Mouse (Mus musculus): ENCODE data around the gene Fgfr2. TPM values are rescaled to one million over a fixed set of nuclear protein-coding genes. Genes with fewer than 3 reads are reported as not detected.

The Fgfr2 gene
- total RNA-seq, 1 experiment, result 37.5 TPM

DNA sequence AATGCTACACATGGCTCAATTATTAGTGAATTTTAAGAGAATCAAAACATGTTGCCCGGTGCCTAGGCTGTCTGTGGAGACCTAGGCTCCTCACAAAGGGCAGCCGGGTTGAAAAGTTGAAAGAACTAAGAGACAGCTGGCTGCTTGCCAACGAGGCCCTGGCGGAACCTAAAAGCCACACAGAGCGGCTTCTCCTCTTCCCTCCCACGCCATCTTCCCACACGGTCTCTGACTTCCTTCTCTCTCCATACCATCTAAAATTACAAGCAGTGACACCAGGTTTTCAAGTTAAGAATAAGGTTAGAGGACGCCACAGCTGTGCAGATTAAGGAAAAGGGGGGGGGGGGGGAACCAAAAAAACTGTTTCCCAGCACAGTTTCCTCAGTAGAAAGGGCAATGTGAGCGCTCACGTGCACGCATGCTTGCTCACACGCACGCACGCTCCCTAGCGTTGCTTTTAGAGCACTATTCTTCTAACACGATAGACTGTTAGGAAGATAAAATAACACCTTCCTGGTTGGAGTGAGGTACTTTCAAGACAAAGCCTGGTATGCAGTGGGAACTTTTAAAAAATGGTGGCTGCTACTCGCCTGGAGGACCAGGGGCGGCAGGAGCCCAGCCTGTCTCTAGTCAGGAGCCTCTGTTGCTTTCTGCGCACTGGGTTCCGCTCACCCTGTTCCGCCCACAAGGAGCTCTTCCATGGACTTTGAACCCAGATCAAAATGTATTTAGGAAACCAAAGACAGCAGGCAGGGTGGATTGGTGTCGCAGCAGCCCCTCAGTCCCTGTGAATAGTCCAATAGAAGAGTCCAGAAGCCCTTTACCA lies 2491.4 kb downstream of the Fgfr2 start:
- Histone ChIP-seq H3K27ac (ENCODE audit: insufficient read depth, low read depth, low read length, poor library complexity, severe bottlenecking) (no peak overlapping the region), H3K9me3 (ENCODE audit: control insufficient read depth, insufficient read depth, low read depth, low read length) (no peaks in the 10 kb centered on the region), H3K36me3 (ENCODE audit: control insufficient read depth, insufficient read depth, low read length, poor library complexity, severe bottlenecking) (no peaks in the 10 kb centered on the region), H3K4me1 (ENCODE audit: control insufficient read depth in 2 of 2, insufficient read depth in 2 of 2, low read length in 2 of 2, poor library complexity in 1 of 2) (peaks cover 3 to 4% of the 10 kb centered on the region in 2 experiments; a peak in 2 of 4 replicates), H3K4me3 (ENCODE audit: insufficient read depth in 1 of 2, low read depth in 1 of 2, low read length in 2 of 2, poor library complexity in 1 of 2, severe bottlenecking in 1 of 2) (0 out of 4 replicates have a peak overlapping the region, but pooled peaks of 1 of the 2 experiments have one; percentile 9), H3K9ac (ENCODE audit: insufficient read depth, low read depth, low read length, poor library complexity, severe bottlenecking) (peak overlapping the region; percentile 16; the same call in 1 of the 2 replicates)
- in situ Hi-C loops (cut with MboI; ENCODE audit: low sequenced_read_pairs in 2 of 2, unreplicated experiment in 2 of 2), result no loop called here
- no peak for DNase-seq (ENCODE audit: low read depth, low spot score)
- no peak for TF ChIP-seq CHD2 (IDR thresholded peaks at IDR 0.05; ENCODE audit: low read depth, low read length)

DNA sequence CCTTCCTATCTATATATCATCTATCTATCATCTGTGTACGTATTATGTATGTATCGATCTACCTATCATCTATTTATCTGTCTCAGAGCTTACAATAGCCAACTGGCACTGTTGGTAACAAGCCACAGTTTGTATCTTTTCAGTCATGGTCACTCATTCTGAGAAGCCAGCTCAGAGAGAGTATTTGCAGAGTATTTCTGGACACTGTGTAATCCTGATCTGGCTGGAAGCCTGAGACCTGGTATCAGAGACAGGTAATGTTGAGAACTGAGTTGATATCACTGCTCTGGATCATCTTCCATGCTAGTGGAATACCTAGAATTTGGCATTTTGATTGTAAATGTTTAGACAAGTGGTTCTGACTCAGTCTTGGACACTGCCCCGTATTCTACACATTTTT lies 2492.2 kb downstream of the Fgfr2 start:
- Histone ChIP-seq H3K27ac (ENCODE audit: insufficient read depth, low read depth, low read length, poor library complexity, severe bottlenecking) (no peak overlapping the region), H3K4me1 (ENCODE audit: control insufficient read depth in 2 of 2, insufficient read depth in 2 of 2, low read length in 2 of 2, poor library complexity in 1 of 2) (peaks cover 3 to 4% of the 10 kb centered on the region in 2 experiments; a peak in 2 of 4 replicates), H3K9me3 (ENCODE audit: control insufficient read depth, insufficient read depth, low read depth, low read length) (no peaks in the 10 kb centered on the region), H3K36me3 (ENCODE audit: control insufficient read depth, insufficient read depth, low read length, poor library complexity, severe bottlenecking) (no peaks in the 10 kb centered on the region), H3K4me3 (ENCODE audit: insufficient read depth in 1 of 2, low read depth in 1 of 2, low read length in 2 of 2, poor library complexity in 1 of 2, severe bottlenecking in 1 of 2) (no peak overlapping the region), H3K9ac (ENCODE audit: insufficient read depth, low read depth, low read length, poor library complexity, severe bottlenecking) (no peak overlapping the region)
- TF ChIP-seq ZC3H11A (IDR thresholded peaks at IDR 0.05; ENCODE audit: borderline replicate concordance, low read depth, low read length) (no peak), ZNF384 (IDR thresholded peaks at IDR 0.05; ENCODE audit: low read depth, low read length) (no peak), HCFC1 (IDR thresholded peaks at IDR 0.05; ENCODE audit: borderline replicate concordance, insufficient read depth, low read length) (no peak), CHD2 (IDR thresholded peaks at IDR 0.05; ENCODE audit: low read depth, low read length) (no peak)
- no peak for DNase-seq (ENCODE audit: low read depth, low spot score)
- in situ Hi-C loops (cut with MboI; ENCODE audit: low sequenced_read_pairs in 2 of 2, unreplicated experiment in 2 of 2), result no loop called here

DNA sequence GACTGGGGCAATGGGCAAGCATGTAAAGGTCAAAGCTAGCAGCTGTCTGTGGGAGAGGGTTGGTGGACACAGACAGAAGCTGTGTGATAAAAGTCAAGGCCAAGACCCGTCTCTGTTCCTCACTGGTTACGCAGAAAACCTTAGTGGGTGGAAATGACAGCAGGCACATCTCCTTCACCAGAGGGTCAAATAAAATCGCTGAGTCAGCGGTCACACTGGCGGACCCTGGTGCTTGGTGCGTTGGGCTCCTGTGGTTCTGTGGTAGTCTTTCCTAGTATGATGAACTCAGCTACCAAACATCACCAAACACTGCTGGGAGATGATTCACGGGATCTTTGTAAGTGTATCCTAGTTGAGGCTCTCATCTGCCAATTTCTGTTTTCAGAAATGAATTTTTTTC lies 2493.2 kb downstream of the Fgfr2 start:
- no peak overlapping the region for H3K9ac ChIP-seq (ENCODE audit: insufficient read depth, low read depth, low read length, poor library complexity, severe bottlenecking)
- TF ChIP-seq MAFK (IDR thresholded peaks at IDR 0.05; ENCODE audit: insufficient read depth, low read depth, low read length), result peak; percentile 93
- no peak for TF ChIP-seq ZNF384 (IDR thresholded peaks at IDR 0.05; ENCODE audit: low read depth, low read length)
- H3K4me1 ChIP-seq (ENCODE audit: control insufficient read depth in 2 of 2, insufficient read depth in 2 of 2, low read length in 2 of 2, poor library complexity in 1 of 2), result peaks cover 3 to 4% of the 10 kb centered on the region in 2 experiments; a peak in 2 of 4 replicates
- H3K27ac ChIP-seq (ENCODE audit: insufficient read depth, low read depth, low read length, poor library complexity, severe bottlenecking), result no peak overlapping the region
- H3K4me3 ChIP-seq (ENCODE audit: insufficient read depth in 1 of 2, low read depth in 1 of 2, low read length in 2 of 2, poor library complexity in 1 of 2, severe bottlenecking in 1 of 2), result no peak overlapping the region
- H3K36me3 ChIP-seq (ENCODE audit: control insufficient read depth, insufficient read depth, low read length, poor library complexity, severe bottlenecking), result no peaks in the 10 kb centered on the region
- in situ Hi-C loops (cut with MboI; ENCODE audit: low sequenced_read_pairs in 2 of 2, unreplicated experiment in 2 of 2), result no loop called here
- H3K9me3 ChIP-seq (ENCODE audit: control insufficient read depth, insufficient read depth, low read depth, low read length), result no peaks in the 10 kb centered on the region
- DNase-seq (ENCODE audit: low read depth, low spot score), result no peak

DNA sequence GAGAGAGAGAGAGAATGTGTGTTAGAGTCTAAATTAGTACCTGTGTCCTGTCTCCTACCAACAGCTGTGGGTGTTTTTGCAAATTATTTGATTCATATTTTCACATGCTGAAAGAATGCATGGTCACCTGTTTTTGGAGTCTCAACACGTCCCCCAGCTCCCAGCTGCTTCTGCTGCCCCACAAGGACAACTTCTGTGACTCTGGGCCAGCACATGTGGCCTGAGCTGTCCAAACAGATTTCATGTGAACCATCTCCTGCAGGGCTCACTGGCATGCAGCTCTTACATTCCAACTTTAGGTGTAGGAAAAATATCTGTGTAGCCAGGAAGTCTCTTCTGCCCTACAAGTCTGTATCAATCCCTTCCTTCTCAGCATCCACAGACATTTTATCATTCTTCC lies 2494.5 kb downstream of the Fgfr2 start:
- Histone ChIP-seq H3K4me1 (ENCODE audit: control insufficient read depth in 2 of 2, insufficient read depth in 2 of 2, low read length in 2 of 2, poor library complexity in 1 of 2) (peaks cover 4 to 6% of the 10 kb centered on the region in 2 experiments; a peak in 2 of 4 replicates), H3K27ac (ENCODE audit: insufficient read depth, low read depth, low read length, poor library complexity, severe bottlenecking) (no peak overlapping the region), H3K9ac (ENCODE audit: insufficient read depth, low read depth, low read length, poor library complexity, severe bottlenecking) (no peak overlapping the region), H3K4me3 (ENCODE audit: insufficient read depth in 1 of 2, low read depth in 1 of 2, low read length in 2 of 2, poor library complexity in 1 of 2, severe bottlenecking in 1 of 2) (no peak overlapping the region), H3K36me3 (ENCODE audit: control insufficient read depth, insufficient read depth, low read length, poor library complexity, severe bottlenecking) (no peaks in the 10 kb centered on the region), H3K9me3 (ENCODE audit: control insufficient read depth, insufficient read depth, low read depth, low read length) (no peaks in the 10 kb centered on the region)
- DNase-seq (ENCODE audit: low read depth, low spot score), result no peak
- TF ChIP-seq ZC3H11A (IDR thresholded peaks at IDR 0.05; ENCODE audit: borderline replicate concordance, low read depth, low read length), result no peak
- TF ChIP-seq ZNF384 (IDR thresholded peaks at IDR 0.05; ENCODE audit: low read depth, low read length), result no peak
- TF ChIP-seq CHD2 (IDR thresholded peaks at IDR 0.05; ENCODE audit: low read depth, low read length), result no peak
- TF ChIP-seq MAFK (IDR thresholded peaks at IDR 0.05; ENCODE audit: insufficient read depth, low read depth, low read length), result no peak
- no peak for TF ChIP-seq HCFC1 (IDR thresholded peaks at IDR 0.05; ENCODE audit: borderline replicate concordance, insufficient read depth, low read length)
- in situ Hi-C loops (cut with MboI; ENCODE audit: low sequenced_read_pairs in 2 of 2, unreplicated experiment in 2 of 2), result no loop called here

DNA sequence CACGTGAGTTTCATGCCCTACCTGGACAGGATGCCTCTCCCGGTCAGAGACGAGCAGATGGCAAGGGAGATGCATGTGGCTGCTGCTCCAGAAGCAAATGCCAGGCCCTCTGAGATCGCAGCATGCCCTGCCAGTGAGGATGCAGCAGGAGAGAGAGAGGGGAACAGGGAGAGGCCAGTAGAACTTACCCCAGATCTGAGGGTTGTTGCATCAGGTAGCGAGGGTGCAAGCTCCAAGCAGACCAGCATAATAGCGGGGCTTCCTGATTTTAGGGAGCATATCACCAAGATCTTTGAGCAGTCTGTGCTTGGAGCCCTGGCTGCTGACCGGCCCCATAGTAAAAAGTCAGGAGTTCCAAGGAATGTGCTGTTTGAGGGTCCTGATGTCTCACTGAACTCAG lies 2497.8 kb downstream of the Fgfr2 start:
- Histone ChIP-seq H3K9me3 (ENCODE audit: control insufficient read depth, insufficient read depth, low read depth, low read length) (no peaks in the 10 kb centered on the region), H3K36me3 (ENCODE audit: control insufficient read depth, insufficient read depth, low read length, poor library complexity, severe bottlenecking) (no peaks in the 10 kb centered on the region), H3K4me1 (ENCODE audit: control insufficient read depth in 2 of 2, insufficient read depth in 2 of 2, low read length in 2 of 2, poor library complexity in 1 of 2) (peaks cover 0 to 3% of the 10 kb centered on the region in 2 experiments; a peak in 1 of 4 replicates), H3K27ac (ENCODE audit: insufficient read depth, low read depth, low read length, poor library complexity, severe bottlenecking) (no peak overlapping the region), H3K9ac (ENCODE audit: insufficient read depth, low read depth, low read length, poor library complexity, severe bottlenecking) (no peak overlapping the region), H3K4me3 (ENCODE audit: insufficient read depth in 1 of 2, low read depth in 1 of 2, low read length in 2 of 2, poor library complexity in 1 of 2, severe bottlenecking in 1 of 2) (no peak overlapping the region)
- in situ Hi-C loops (cut with MboI; ENCODE audit: low sequenced_read_pairs in 2 of 2, unreplicated experiment in 2 of 2), result no loop called here
- no peak for DNase-seq (ENCODE audit: low read depth, low spot score)
- TF ChIP-seq ZNF384 (IDR thresholded peaks at IDR 0.05; ENCODE audit: low read depth, low read length) (no peak), ZC3H11A (IDR thresholded peaks at IDR 0.05; ENCODE audit: borderline replicate concordance, low read depth, low read length) (no peak), HCFC1 (IDR thresholded peaks at IDR 0.05; ENCODE audit: borderline replicate concordance, insufficient read depth, low read length) (no peak), CHD2 (IDR thresholded peaks at IDR 0.05; ENCODE audit: low read depth, low read length) (no peak), MAFK (IDR thresholded peaks at IDR 0.05; ENCODE audit: insufficient read depth, low read depth, low read length) (no peak)
